ENCODE assay signal across 14 mouse cellular contexts in genomic region chr1:121029375-121029774, GRCm38 (mm10).
"Had no signal": no experiment of that assay in that cellular context is flagged by ENCODE, and none has a peak within 500 bp of the region (broad histone marks: within the 10 kb centered on the region; RNA-seq: fewer than 3 reads in every experiment).

No protein-coding gene starts in this region.

- H3K4me2 ChIP-seq: limb, embryonic 15.5 days; liver, embryonic 12.5 days; lung, embryonic 15.5 days; midbrain, embryonic 13.5 days; midbrain, embryonic 15.5 days; neural tube, embryonic 12.5 days; stomach, embryonic 15.5 days had no signal

- DNase-seq: right cerebral cortex, postnatal 14 days; thymus, adult 2 months; thymus, postnatal 25 days; thymus, postnatal 4 days had no signal

- ATAC-seq: liver, embryonic 12.5 days; midbrain, embryonic 13.5 days; midbrain, embryonic 15.5 days had no signal

- H3K36me3 ChIP-seq: limb, embryonic 15.5 days; liver, embryonic 12.5 days; lung, embryonic 15.5 days; midbrain, embryonic 10.5 days; midbrain, embryonic 13.5 days; midbrain, embryonic 15.5 days; neural tube, embryonic 12.5 days; stomach, embryonic 15.5 days had no signal

- H3K4me1 ChIP-seq: limb, embryonic 15.5 days; liver, embryonic 12.5 days; lung, embryonic 15.5 days; midbrain, embryonic 10.5 days; midbrain, embryonic 13.5 days; midbrain, embryonic 15.5 days; neural tube, embryonic 12.5 days; stomach, embryonic 15.5 days had no signal

- H3K27ac ChIP-seq: limb, embryonic 15.5 days; liver, embryonic 12.5 days; liver, embryonic 14.5 days; lung, embryonic 15.5 days; midbrain, embryonic 10.5 days; midbrain, embryonic 13.5 days; midbrain, embryonic 15.5 days; neural tube, embryonic 12.5 days; stomach, embryonic 15.5 days; stomach, postnatal 0 days had no signal

- H3K27me3 ChIP-seq: limb, embryonic 15.5 days; liver, embryonic 12.5 days; lung, embryonic 15.5 days; midbrain, embryonic 15.5 days; neural tube, embryonic 12.5 days; stomach, embryonic 15.5 days had no signal

- H3K9me3 ChIP-seq: limb, embryonic 15.5 days; liver, embryonic 12.5 days; lung, embryonic 15.5 days; midbrain, embryonic 10.5 days; midbrain, embryonic 13.5 days; midbrain, embryonic 15.5 days; neural tube, embryonic 12.5 days; stomach, embryonic 15.5 days had no signal

- H3K4me3 ChIP-seq: limb, embryonic 15.5 days; liver, embryonic 12.5 days; lung, embryonic 15.5 days; midbrain, embryonic 10.5 days; midbrain, embryonic 13.5 days; midbrain, embryonic 15.5 days; neural tube, embryonic 12.5 days; stomach, embryonic 15.5 days had no signal

- H3K9ac ChIP-seq: limb, embryonic 15.5 days; liver, embryonic 12.5 days; liver, embryonic 14.5 days; lung, embryonic 15.5 days; midbrain, embryonic 13.5 days; midbrain, embryonic 15.5 days; neural tube, embryonic 12.5 days; stomach, embryonic 15.5 days had no signal
